Mouse (Mus musculus) G1E (cell line): ENCODE results near the gene Ppp1r13l.

Experiments used
- CTCF ChIP-seq: IDR thresholded peaks from 2 replicates; pipeline ENCODE4 v1.5.1; 2012; ENCODE audit warnings: low read depth, low read length, inconsistent platforms, mixed read lengths
- GATA1 ChIP-seq: IDR thresholded peaks from 2 replicates; pipeline ENCODE4 v1.6.1; 2012; ENCODE audit warnings: borderline replicate concordance, low read length, inconsistent platforms, mixed read lengths
- GATA2 ChIP-seq: IDR thresholded peaks from 2 replicates; pipeline ENCODE4 v1.6.1; 2012; ENCODE audit warnings: low read depth, low read length, inconsistent platforms, borderline replicate concordance
- POLR2AphosphoS5 ChIP-seq: IDR thresholded peaks from 2 replicates; pipeline ENCODE4 v1.6.1; 2012; ENCODE audit warnings: low read depth, low read length, inconsistent platforms; ENCODE audit not compliant: insufficient replicate concordance
- TAL1 ChIP-seq: conservative IDR thresholded peaks from 2 replicates; pipeline ENCODE4 v1.6.1; 2012; ENCODE audit warnings: low read depth, low read length, inconsistent platforms, mixed read lengths

- TF ChIP-seq TAL1, result no peak
- no peak for TF ChIP-seq CTCF
- no peak for TF ChIP-seq POLR2AphosphoS5
- TF ChIP-seq GATA1, result no peak
- no peak for TF ChIP-seq GATA2
These were observed 34.9 kb downstream of the Ppp1r13l start for GRCm38 (mm10) chr7:19394484-19394883.
